ENCODE assay signal across 11 mouse cellular contexts in genomic region chr19:47518475-47519162, GRCm38 (mm10). TPM values are rescaled to one million over a fixed set of nuclear protein-coding genes. Genes with fewer than 3 reads are reported as not detected.
A peak's percentile ranks its signal among the peaks of the same experiment; 100 is the strongest.
DNase-seq lines count a peak whose midpoint lies in the region; ATAC-seq and TF ChIP-seq lines count a peak whose summit lies in the region.
"Had no signal": no experiment of that assay in that cellular context is flagged by ENCODE, and none has a peak within 500 bp of the region (broad histone marks: within the 10 kb centered on the region; RNA-seq: fewer than 3 reads in every experiment).

No protein-coding gene starts in this region.

- no peaks in the 10 kb centered on the region for H3K27me3 ChIP-seq in splenic B cell, adult 2 months (ENCODE audit: control insufficient read depth, insufficient read depth, low read length, poor library complexity, severe bottlenecking)
- H3K27me3 ChIP-seq in stomach, postnatal 0 days (ENCODE audit: control insufficient read depth, insufficient read depth, low read length): no peaks in the 10 kb centered on the region
- H3K27me3 ChIP-seq: forebrain, embryonic 13.5 days had no signal

- 90% methylated on average over 24 of the region's 24 CpGs for WGBS in stomach, postnatal 0 days

- H3K36me3 ChIP-seq in splenic B cell, adult 2 months (ENCODE audit: control insufficient read depth, insufficient read depth, low read length, poor library complexity, severe bottlenecking): no peaks in the 10 kb centered on the region
- peaks cover 12% of the 10 kb centered on the region for H3K36me3 ChIP-seq in stomach, postnatal 0 days (ENCODE audit: control insufficient read depth, insufficient read depth, low read length)

- H3K27ac ChIP-seq in stomach, postnatal 0 days (replicated peaks): no peak overlapping the region
- H3K27ac ChIP-seq: forebrain, embryonic 13.5 days had no signal

- no peak overlapping the region for H3K9ac ChIP-seq in stomach, postnatal 0 days (ENCODE audit: low read length)
- H3K9ac ChIP-seq: forebrain, embryonic 13.5 days had no signal

- TF ChIP-seq CTCF in stomach, postnatal 0 days (IDR thresholded peaks at IDR 0.05; ENCODE audit: low read depth): no peak

- ATAC-seq in stomach, postnatal 0 days (ENCODE audit: low FRiP score, low TSS enrichment): no peak
- ATAC-seq: forebrain, embryonic 13.5 days; inflammation-experienced regulatory T-cells, adult 6 months had no signal

- H3K4me1 ChIP-seq in stomach, postnatal 0 days (replicated peaks; ENCODE audit: control insufficient read depth, insufficient read depth): no peaks in the 10 kb centered on the region

- H3K9me3 ChIP-seq in stomach, postnatal 0 days (ENCODE audit: control insufficient read depth, low read length): no peaks in the 10 kb centered on the region
- H3K9me3 ChIP-seq: forebrain, embryonic 13.5 days had no signal

- DNase-seq in spleen, postnatal 10 days (ENCODE audit: low spot score in 2 of 2): peak; percentile 47 to 58
- DNase-seq in spleen, adult 12 weeks (ENCODE audit: low spot score): no peak
- peak; percentile 33 for DNase-seq in gastrocnemius, postnatal 25 days
- peak; percentile 51 to 73 for DNase-seq in kidney, postnatal 25 days
- peak; percentile 10 for DNase-seq in splenic B cell, adult 2 months (ENCODE audit: low read depth, low spot score)
- no peak for DNase-seq in thymus, postnatal 10 days (ENCODE audit: low spot score in 2 of 2)
- DNase-seq in stomach, postnatal 0 days (ENCODE audit: low spot score): no peak
- DNase-seq in adrenal gland, adult 2 months: no peak
- DNase-seq: left cerebral cortex, postnatal 4 days had no signal

- H3K4me2 ChIP-seq in stomach, postnatal 0 days (replicated peaks; ENCODE audit: low read depth): no peak overlapping the region
- H3K4me2 ChIP-seq: forebrain, embryonic 13.5 days had no signal

- H3K4me3 ChIP-seq in stomach, postnatal 0 days (ENCODE audit: low read depth, low read length): no peak overlapping the region
- H3K4me3 ChIP-seq: forebrain, embryonic 13.5 days had no signal

- no peak for TF ChIP-seq EP300 in stomach, postnatal 0 days (optimal IDR thresholded peaks at IDR 0.05)

RNA-seq across cellular contexts. Expression of gene Stn1, which starts 18.7 kb away (rescaled TPM):
- total RNA-seq in gastrocnemius, postnatal 25 days (2021): 1 to 10 TPM; 5.8 to 6.0 TPM
- polyA plus RNA-seq in stomach, postnatal 0 days (2015; fragmentation: Nextera tagmentation; extraction: Ambion mirVana): 25.9 and 28.5 TPM in 2 replicates
- 10 to 100 TPM in 1 of 2 experiments, 1 to 10 TPM in 1; 8.3 to 11.9 TPM for total RNA-seq in adrenal gland, adult 2 months (2021)
- 10.8 TPM in 2 replicates for polyA plus RNA-seq in adrenal gland, adult 2 months (2012; rRNA removed)

RNA-seq across cellular contexts. Expression of gene Sh3pxd2a, which starts 54.4 kb away (rescaled TPM):
- total RNA-seq in gastrocnemius, postnatal 25 days (2021): 10 to 100 TPM; 37.8 to 46.3 TPM
- polyA plus RNA-seq in stomach, postnatal 0 days (2015; fragmentation: Nextera tagmentation; extraction: Ambion mirVana): 3.7 and 4.3 TPM in 2 replicates
- 10 to 100 TPM; 68.2 to 90.0 TPM for total RNA-seq in adrenal gland, adult 2 months (2021)
- 33.1 and 61.0 TPM in 2 replicates for polyA plus RNA-seq in adrenal gland, adult 2 months (2012; rRNA removed)

Comparison
In these comparisons a context has a peak if more than half of its experiments do, and no peak if none do; other contexts are left out.
1. DNase-seq: peak in spleen, postnatal 10 days (2 of 2), gastrocnemius, postnatal 25 days (single experiment), kidney, postnatal 25 days (2 of 2) and splenic B cell, adult 2 months (single experiment); none in spleen, adult 12 weeks (single experiment), thymus, postnatal 10 days (0 of 2), stomach, postnatal 0 days (single experiment) and adrenal gland, adult 2 months (single experiment).